Mouse (Mus musculus) embryonic fibroblast, embryonic 13.5 days (primary cell): ENCODE data around the gene Olfr1274-ps. TPM values are rescaled to one million over a fixed set of nuclear protein-coding genes. Genes with fewer than 3 reads are reported as not detected.
"Not testable (repeated sequence)": the region's sequence is repeated elsewhere in the genome, so short reads cannot be mapped to it uniquely, and the experiment has no call there.

ENCODE experiments used
- H3K27ac ChIP-seq: 2 replicates; pipeline ENCODE4 v1.5.1; 2012; ENCODE audit warnings: low read length, control low read depth, inconsistent platforms; ENCODE audit not compliant: insufficient read depth
- H3K4me1 ChIP-seq: 2 replicates; pipeline ENCODE4 v1.6.1; 2011; ENCODE audit warnings: low read length; ENCODE audit not compliant: control insufficient read depth, insufficient read depth
- H3K4me3 ChIP-seq: 2 replicates; pipeline ENCODE4 v1.5.1; 2011; ENCODE audit warnings: mild to moderate bottlenecking, control low read depth, low read length; ENCODE audit not compliant: insufficient read depth
- polyA plus RNA-seq: library from polyadenylated mRNA; stranded (reverse); fragments of >200 nt; gene quantifications from 2 replicates; pipeline ENCODE4 v1.2.4, GENCODE M21; 2011; ENCODE audit warnings: low read depth; ENCODE audit not compliant: missing spikeins, insufficient read length

Olfr1274-ps gene
- polyA plus RNA-seq = not detected in 2 replicates

DNA sequence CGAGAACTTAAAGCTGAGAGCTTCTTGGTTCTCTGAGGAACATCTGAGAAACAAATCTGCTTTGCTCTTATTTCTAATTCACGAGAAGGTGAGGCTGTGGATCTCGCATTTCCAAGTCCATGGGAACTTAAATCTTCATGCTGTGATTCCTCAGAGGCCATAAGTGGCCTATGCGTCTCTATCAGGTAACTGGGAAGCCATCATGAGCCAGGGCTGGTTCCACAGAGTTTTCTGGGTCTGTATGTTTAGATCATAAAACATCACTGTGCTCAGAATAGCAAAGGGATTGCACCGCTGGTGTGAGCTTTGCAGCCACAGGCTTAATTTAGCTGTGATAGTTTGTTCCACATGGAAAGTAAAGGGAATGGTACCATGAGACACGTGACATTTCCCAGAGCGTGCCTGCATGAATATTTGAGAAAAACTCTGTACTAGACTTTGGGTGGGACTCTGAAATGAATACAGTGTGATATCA lies at the start of gene Olfr1274-ps:
Gene Olfr1274-ps, plus strand, starts transcription at position 51 of the 475 bp plus-strand sequence.
- H3K4me3 ChIP-seq, H3K4me1 ChIP-seq, H3K27ac ChIP-seq: not testable (repeated sequence)

DNA sequence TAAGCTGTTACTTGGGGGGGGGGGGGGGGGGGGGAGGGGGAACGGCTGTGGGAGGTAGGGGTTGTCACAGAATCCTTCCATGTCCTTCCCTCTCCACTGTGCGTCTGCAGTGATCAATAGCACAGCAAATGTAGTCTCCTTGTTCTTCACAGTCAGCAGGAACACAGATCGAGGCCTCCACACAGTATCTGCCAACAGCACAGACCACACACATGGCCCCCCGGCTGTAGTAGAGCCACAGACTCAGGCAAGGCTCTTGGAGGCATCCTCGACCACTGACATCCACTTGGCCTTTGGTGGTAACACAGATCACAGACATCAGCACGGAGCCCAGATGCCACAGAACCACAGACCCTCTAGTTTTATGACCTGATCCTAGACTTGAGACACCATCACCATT lies 47.4 kb upstream of the Olfr1274-ps start:
- not testable (repeated sequence) for H3K4me1 ChIP-seq, H3K27ac ChIP-seq, H3K4me3 ChIP-seq

DNA sequence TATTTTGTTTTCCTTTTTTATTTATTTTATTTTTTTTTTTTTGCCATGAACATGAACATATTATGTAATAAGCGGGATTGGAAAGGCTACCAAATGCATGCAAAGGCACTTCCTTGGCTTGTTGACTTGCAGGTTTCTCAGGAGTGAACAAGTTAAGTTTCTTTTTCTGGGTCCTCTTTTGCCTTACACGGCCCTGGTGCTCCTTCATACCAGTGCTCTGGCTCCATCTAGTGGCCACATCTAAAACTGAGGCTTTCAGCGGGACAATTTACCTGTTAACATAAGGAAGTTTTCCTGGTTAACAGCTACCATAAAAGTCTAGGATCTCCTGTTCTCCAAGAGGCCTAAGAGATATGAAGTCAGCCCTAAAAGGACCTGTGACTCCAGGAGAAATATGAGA lies 46.9 kb upstream of the Olfr1274-ps start:
- H3K4me1 ChIP-seq, H3K4me3 ChIP-seq, H3K27ac ChIP-seq: not testable (repeated sequence)

DNA sequence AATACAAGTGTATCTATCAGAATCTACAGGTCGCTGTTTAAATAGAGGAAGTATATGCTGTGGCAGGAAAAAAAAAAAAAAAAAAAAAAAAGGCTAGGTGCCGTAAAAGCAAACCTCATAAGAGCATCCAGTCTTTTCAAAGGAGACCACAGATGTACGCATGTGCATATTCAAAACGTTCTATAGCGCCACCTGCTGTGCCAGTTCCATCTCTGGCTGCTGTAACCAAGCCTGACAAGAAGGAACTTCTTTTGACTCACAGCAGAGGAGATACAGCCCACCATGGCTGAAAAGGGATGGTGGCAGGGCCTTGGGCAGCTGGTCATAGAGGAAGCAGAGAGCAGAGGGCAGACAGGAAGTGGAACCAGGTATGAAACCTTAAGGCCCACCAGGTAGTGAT lies 39.3 kb upstream of the Olfr1274-ps start:
- H3K4me1 ChIP-seq, H3K27ac ChIP-seq: not testable (repeated sequence)

DNA sequence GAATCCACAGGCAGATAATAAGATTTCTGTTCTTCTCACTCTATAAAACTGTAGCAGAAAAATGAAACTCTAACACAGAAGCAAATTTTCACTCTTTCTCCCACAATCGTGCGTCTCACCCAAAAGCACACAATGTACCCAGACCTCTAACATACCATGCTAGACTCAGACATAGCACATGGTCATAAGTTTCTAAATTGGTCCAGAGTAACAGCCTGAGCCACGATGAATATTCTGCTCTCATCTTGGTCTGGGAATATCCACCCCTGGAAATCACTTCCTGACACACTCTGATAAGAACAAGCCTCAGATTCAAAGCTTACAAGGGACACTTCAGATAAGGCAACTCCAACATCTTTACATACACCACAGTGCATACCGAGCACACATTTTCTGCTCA lies 38.3 kb upstream of the Olfr1274-ps start:
- not testable (repeated sequence) for H3K4me3 ChIP-seq, H3K4me1 ChIP-seq, H3K27ac ChIP-seq

More for the DNA sequence above, 39.3 kb upstream of the Olfr1274-ps start:
- not testable (repeated sequence) for H3K4me3 ChIP-seq

DNA sequence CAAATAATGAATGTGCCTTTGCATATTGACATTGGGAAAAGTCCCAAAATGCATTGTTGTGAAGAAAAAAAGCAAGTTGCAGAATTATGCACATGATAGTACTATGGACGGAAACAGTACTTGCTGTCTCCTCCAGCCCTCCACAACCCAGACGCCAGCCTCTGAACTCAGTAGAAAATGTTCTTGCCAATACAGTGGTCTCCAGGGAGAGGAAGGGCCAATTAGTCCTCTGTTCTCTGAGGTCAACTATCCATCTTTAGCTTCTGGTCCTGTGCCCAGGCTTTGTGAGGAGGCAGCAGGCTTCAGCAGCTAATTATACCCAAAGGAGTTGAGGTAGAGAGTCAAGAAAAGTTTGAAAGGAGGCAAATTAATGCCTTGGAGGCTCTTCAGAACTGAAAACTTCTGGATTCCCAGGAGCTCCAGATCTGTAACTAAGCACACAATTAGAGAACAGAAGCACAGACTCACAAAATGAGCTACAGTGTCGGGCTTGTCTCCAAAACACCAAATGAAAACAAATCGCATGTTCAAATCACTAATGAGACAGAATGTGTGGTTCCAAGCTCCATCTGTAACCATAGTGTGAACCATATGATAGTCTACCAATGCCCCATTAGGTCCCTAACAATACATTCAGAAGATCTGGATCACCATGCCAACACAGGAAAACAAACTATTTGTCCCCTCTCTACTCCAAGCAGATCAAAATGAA lies 15.8 kb downstream of the Olfr1274-ps start:
- not testable (repeated sequence) for H3K4me1 ChIP-seq, H3K4me3 ChIP-seq, H3K27ac ChIP-seq

DNA sequence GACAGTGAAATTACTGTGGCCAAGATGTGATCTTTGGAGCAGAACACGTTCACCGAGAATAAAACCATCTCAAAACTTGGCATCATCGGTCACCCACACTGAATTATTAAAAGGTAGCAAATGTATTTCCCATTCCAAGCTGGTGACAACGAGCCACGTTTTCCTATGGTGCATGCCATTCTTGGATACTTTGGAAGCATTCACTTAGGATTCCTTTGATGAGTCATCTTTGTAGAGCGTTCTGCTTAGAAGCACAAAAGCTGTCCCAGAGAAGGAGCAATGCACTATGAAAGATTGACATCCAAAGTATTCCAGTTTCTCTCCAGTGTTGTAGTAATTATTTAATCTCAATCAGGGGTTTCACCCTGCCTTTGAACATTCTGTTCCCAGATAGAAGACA lies 23.8 kb downstream of the Olfr1274-ps start:
- not testable (repeated sequence) for H3K4me3 ChIP-seq, H3K27ac ChIP-seq, H3K4me1 ChIP-seq

DNA sequence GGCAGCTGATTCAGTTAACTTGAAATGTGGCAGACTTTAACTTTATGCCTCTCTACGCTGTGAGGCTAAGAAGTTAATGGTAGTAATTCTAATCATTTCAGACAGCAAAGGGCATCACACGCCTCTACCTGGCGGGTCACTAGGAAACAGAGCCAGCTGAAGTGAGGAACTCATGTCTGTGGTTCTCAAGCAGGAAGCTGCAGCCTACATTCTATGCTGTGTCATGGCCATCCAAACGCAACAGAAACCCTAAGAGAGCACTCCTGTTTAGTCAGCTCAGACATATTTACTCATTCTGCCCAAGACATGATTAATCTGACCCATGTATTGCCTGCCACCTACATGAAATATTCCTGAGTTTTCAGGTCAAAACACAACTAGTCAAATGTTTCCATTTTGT lies 26.5 kb downstream of the Olfr1274-ps start:
- not testable (repeated sequence) for H3K4me1 ChIP-seq, H3K27ac ChIP-seq, H3K4me3 ChIP-seq

DNA sequence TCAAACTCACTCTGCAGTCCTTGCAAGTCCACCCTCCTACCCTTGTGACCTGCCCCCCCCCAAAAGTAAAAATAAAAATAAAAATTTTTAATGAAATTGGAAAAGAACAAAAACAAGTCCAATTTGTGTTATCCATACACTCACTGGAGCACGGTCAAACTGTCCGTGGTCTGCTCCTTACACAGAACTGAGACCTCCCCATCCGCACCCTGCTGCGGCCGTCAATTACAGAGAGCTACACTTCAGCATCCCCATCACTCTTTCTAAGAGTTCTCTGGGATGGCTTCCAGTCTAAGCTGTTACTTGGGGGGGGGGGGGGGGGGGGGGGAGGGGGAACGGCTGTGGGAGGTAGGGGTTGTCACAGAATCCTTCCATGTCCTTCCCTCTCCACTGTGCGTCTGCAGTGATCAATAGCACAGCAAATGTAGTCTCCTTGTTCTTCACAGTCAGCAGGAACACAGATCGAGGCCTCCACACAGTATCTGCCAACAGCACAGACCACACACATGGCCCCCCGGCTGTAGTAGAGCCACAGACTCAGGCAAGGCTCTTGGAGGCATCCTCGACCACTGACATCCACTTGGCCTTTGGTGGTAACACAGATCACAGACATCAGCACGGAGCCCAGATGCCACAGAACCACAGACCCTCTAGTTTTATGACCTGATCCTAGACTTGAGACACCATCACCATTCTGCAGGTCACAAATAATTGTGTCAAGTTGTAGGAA lies 30.7 kb downstream of the Olfr1274-ps start:
- not testable (repeated sequence) for H3K27ac ChIP-seq, H3K4me1 ChIP-seq, H3K4me3 ChIP-seq

DNA sequence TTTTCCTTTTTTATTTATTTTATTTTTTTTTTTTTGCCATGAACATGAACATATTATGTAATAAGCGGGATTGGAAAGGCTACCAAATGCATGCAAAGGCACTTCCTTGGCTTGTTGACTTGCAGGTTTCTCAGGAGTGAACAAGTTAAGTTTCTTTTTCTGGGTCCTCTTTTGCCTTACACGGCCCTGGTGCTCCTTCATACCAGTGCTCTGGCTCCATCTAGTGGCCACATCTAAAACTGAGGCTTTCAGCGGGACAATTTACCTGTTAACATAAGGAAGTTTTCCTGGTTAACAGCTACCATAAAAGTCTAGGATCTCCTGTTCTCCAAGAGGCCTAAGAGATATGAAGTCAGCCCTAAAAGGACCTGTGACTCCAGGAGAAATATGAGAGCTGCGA lies 31.3 kb downstream of the Olfr1274-ps start:
- not testable (repeated sequence) for H3K27ac ChIP-seq, H3K4me3 ChIP-seq, H3K4me1 ChIP-seq

DNA sequence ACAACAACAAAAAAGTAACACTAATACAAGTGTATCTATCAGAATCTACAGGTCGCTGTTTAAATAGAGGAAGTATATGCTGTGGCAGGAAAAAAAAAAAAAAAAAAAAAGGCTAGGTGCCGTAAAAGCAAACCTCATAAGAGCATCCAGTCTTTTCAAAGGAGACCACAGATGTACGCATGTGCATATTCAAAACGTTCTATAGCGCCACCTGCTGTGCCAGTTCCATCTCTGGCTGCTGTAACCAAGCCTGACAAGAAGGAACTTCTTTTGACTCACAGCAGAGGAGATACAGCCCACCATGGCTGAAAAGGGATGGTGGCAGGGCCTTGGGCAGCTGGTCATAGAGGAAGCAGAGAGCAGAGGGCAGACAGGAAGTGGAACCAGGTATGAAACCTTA lies 39.0 kb downstream of the Olfr1274-ps start:
- H3K4me3 ChIP-seq, H3K27ac ChIP-seq, H3K4me1 ChIP-seq: not testable (repeated sequence)

DNA sequence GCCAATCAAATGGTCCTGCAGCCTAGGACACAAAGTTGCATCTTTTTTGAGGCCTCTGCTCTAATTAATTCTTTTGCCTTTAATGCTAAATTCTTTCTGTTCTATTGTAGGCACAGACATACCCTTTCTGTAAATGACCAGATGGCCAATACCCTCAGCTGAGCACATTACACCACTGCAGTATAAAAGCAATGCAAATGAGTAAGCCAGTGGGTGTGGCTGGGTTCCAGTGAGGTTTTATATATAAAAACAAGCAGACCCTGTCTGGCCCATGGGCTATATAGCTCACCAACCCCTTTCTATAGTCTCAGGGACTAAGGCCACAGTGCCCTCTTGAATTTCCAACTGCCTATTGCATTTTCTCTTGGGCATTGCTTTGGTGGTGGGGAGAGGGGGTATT lies 41.7 kb downstream of the Olfr1274-ps start:
- not testable (repeated sequence) for H3K27ac ChIP-seq, H3K4me3 ChIP-seq, H3K4me1 ChIP-seq

DNA sequence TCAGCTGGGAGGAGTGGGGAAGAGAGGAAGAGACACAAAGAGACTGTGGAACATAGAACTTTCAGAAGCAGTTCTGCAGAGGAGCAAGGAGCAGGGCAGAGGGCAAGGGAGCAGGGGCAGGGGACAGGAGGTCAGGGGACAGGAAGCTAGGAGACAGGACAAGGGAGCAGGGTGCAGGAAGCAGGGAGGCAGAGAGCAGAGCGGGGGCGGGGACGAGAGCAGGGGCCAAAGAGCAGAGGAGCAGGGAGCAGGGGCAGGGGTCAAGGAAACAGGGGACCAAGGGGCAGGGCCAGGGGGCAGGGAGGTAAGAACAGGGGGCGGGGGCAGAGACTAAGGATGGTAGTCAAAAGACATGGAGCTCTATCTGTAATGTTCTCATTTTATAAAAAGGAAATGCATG lies 43.3 kb downstream of the Olfr1274-ps start:
- H3K4me1 ChIP-seq, H3K4me3 ChIP-seq, H3K27ac ChIP-seq: not testable (repeated sequence)
